Mouse (Mus musculus) ES-E14 (cell line): Measurements from ENCODE around the gene Pde6c.

ENCODE experiments used
- ZC3H11A ChIP-seq: IDR thresholded peaks from 2 replicates; pipeline ENCODE4 v1.6.1; 2012; ENCODE audit warnings: low read depth, mild to moderate bottlenecking, inconsistent platforms, low read length, borderline replicate concordance
- ZNF384 ChIP-seq: IDR thresholded peaks from 2 replicates; pipeline ENCODE4 v1.6.1; 2012; ENCODE audit warnings: low read depth, low read length, inconsistent platforms

DNA sequence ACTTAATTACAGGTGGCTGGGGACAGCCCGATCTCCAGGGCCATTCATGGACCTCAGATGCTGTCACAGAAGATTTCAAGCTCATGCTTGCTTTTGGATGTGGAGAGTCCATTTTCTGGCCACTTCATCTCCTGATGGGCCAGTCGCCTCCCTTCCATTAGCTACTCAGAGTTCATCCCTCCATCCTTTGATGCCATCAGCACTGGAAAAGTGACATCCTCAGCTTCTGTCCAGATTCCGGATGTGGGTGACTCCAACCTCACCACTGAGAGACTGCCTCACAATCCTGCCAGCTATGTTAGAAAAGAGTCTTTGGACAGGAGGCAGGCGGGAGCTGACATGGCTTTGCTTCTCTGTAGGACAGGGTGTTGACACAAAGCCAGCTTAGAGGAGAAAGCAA is 46.7 kb upstream of the Pde6c start:
- TF ChIP-seq ZNF384 (no peak), ZC3H11A (no peak)
